Mouse (Mus musculus) lung, embryonic 14.5 days (tissue): ENCODE data around the gene Miip. TPM values are rescaled to one million over a fixed set of nuclear protein-coding genes. Genes with fewer than 3 reads are reported as not detected.

Experiments used
- ATAC-seq: fragments of 200-750 bp; cut with Nextera tagmentation; 2 replicates; pipeline ENCODE4 v1.8.0; 2017; ENCODE audit warnings: mild to moderate bottlenecking, moderate TSS enrichment, moderate library complexity; ENCODE audit not compliant: insufficient read depth
- DNase-seq: peaks from one replicate; pipeline ENCODE4 v3.0.0-alpha.2; 2015
- H3K27ac ChIP-seq: fragments of 300-500 bp; sonication (generic); 2 replicates; pipeline ENCODE4 v1.5.1; 2014; ENCODE audit warnings: low read depth, mild to moderate bottlenecking, moderate library complexity
- H3K27me3 ChIP-seq: fragments of 300-500 bp; sonication (generic); 2 replicates; pipeline ENCODE4 v1.6.1; 2014; ENCODE audit warnings: low read length, control low read depth; ENCODE audit not compliant: insufficient read depth
- H3K36me3 ChIP-seq: fragments of 300-500 bp; sonication (generic); 2 replicates; pipeline ENCODE4 v1.6.1; 2014; ENCODE audit warnings: control low read depth; ENCODE audit not compliant: insufficient read depth
- H3K4me1 ChIP-seq: fragments of 300-500 bp; sonication (generic); 2 replicates; pipeline ENCODE4 v1.6.1; 2014; ENCODE audit warnings: antibody characterized with exemption, control low read depth; ENCODE audit not compliant: insufficient read depth
- H3K4me2 ChIP-seq: fragments of 300-500 bp; sonication (generic); 2 replicates; pipeline ENCODE4 v1.6.1; 2014; ENCODE audit warnings: mild to moderate bottlenecking
- H3K4me3 ChIP-seq: fragments of 300-500 bp; sonication (generic); 2 replicates; pipeline ENCODE4 v1.5.1; 2014; ENCODE audit warnings: low read depth, low read length
- H3K9ac ChIP-seq: fragments of 300-500 bp; sonication (generic); 2 replicates; pipeline ENCODE4 v1.6.1; 2014
- H3K9me3 ChIP-seq: fragments of 300-500 bp; sonication (generic); 2 replicates; pipeline ENCODE4 v1.6.1; 2016; ENCODE audit warnings: low read depth, low read length, control low read depth
- CTCF ChIP-seq: IDR thresholded peaks from 2 replicates; pipeline ENCODE4 v1.5.1; 2016; ENCODE audit warnings: antibody characterized with exemption, low read depth
- WGBS: fragments of 180-500 bp; shearing (Covaris S2); extraction: QIAGEN DNeasy Blood & Tissue Kit; methylation state at CpG from one replicate; pipeline ENCODE4 v1.1.7; 2014; 5-methylcytosine and 5-hydroxymethylcytosine counted together
- polyA plus RNA-seq: library from polyadenylated mRNA; unstranded; fragments of >200 nt; fragmentation: Nextera tagmentation; extraction: Ambion mirVana; gene quantifications from 2 replicates; pipeline ENCODE4 v1.2.1, GENCODE M21; 2014

The Miip gene
- polyA plus RNA-seq, result 32.7 and 39.1 TPM in 2 replicates

DNA sequence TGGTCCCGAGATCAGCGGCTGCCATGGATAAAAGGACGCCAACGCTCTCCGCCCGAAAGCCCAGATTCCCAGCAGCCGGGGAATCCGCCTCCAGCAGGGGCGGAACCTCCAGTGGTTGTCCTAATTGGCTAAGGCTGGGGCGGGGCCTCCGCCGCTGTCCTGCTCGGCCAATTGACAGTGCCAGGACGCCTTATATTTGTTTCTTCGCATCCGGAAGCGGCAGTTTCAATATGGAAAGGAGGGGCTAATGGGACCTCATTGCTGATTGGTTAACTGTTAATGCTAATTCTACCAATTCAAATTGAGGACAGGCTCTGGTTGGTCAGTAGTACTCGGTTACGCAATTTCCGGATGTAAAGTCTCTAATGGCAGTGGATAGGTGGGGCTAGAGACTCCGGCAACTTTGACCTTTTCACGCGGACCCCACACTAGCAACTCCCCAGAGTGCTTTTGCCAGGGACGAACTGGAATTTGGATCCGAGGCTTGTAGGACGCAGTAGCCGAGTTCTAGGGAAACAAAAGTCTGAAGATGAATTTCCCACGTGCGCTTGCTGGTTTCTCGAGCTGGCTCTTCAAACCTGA lies at the start of gene Miip, which contains the start of gene Fv1:
TSS of gene Miip (minus strand) at position 367 of the 582 bp plus-strand sequence.
TSS of gene Fv1 (plus strand) at position 530 of the 582 bp plus-strand sequence.
- H3K9me3 ChIP-seq, result no peaks in the 10 kb centered on the region
- H3K9ac ChIP-seq, result peak within 1 kb of the TSS; percentile 74
- WGBS, result under 1% methylated on average over 30 of the region's 30 CpGs
- peak within 1 kb of the TSS; percentile 80 for H3K4me2 ChIP-seq
- 0 out of 2 replicates have a peak, but pooled peaks cover 4% of the 10 kb centered on the region for H3K4me1 ChIP-seq
- H3K36me3 ChIP-seq, result peaks cover 45% of the 10 kb centered on the region
- H3K4me3 ChIP-seq, result peak within 1 kb of the TSS; percentile 74
- H3K27me3 ChIP-seq, result no peaks in the 10 kb centered on the region
- DNase-seq (peak; percentile 98), ATAC-seq (peak; percentile 99)
- peak within 1 kb of the TSS; percentile 77 for H3K27ac ChIP-seq
- TF ChIP-seq CTCF, result no peak; the same call in 1 of the 2 replicates

DNA sequence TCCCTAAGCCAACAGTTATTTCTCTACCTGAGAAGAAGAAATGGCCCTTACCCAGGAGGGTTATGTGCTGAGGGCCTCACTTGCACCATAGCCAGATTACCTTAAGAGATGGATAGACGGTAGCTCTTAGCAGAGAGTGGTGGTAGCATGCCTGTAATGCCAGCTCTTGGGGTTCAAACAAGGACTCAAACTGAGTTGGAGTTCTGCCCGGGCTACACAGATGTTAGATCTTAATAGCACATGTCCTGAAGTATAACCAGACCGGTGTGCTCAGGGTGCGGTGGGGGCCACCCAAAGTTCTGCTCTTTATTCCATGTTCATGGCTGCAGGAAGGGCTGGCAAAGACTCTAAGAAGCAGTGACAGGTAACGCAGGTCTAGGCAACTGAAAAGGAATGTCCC lies 40.9 kb upstream of the Miip start:
- no peak overlapping the region for H3K9ac ChIP-seq
- no peaks in the 10 kb centered on the region for H3K9me3 ChIP-seq
- no peak for TF ChIP-seq CTCF
- 86% methylated on average over 5 of the region's 5 CpGs for WGBS
- no peaks in the 10 kb centered on the region for H3K27me3 ChIP-seq
- H3K4me1 ChIP-seq, result no peaks in the 10 kb centered on the region; the same call in 1 of the 2 replicates
- H3K4me2 ChIP-seq, result no peak overlapping the region
- no peak overlapping the region for H3K27ac ChIP-seq
- no peak for ATAC-seq
- H3K36me3 ChIP-seq, result peaks cover 19% of the 10 kb centered on the region; the same call in 1 of the 2 replicates
- no peak for DNase-seq
- H3K4me3 ChIP-seq, result no peak overlapping the region

DNA sequence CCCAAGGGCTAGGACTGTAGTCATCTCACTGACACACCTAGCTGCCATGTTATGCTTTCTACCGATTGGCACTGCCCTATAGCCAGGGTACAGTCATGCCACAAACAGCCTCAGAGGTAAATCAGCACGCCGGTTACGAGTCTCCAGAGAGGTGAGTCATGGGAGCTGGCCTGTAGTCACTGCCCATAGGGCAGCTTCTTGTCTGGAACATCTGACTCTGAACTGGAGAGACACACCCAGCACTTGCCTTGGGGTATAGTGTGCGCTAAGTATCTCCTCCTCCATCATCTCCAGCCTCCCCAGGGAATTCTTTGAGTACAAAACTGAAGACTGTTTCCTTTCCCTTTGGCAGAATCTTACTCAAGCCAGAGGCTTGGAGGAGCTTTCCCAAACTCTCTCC lies 37.6 kb upstream of the Miip start:
- Histone ChIP-seq H3K36me3 (0 out of 2 replicates have a peak, but pooled peaks cover 17% of the 10 kb centered on the region), H3K9me3 (no peaks in the 10 kb centered on the region), H3K4me3 (no peak overlapping the region), H3K4me2 (no peak overlapping the region), H3K4me1 (peaks cover 6% of the 10 kb centered on the region; the same call in 1 of the 2 replicates), H3K27me3 (no peaks in the 10 kb centered on the region), H3K9ac (no peak overlapping the region), H3K27ac (no peak overlapping the region)
- no peak for TF ChIP-seq CTCF
- no peak for ATAC-seq
- 83% methylated on average over 5 of the region's 5 CpGs for WGBS
- no peak for DNase-seq

DNA sequence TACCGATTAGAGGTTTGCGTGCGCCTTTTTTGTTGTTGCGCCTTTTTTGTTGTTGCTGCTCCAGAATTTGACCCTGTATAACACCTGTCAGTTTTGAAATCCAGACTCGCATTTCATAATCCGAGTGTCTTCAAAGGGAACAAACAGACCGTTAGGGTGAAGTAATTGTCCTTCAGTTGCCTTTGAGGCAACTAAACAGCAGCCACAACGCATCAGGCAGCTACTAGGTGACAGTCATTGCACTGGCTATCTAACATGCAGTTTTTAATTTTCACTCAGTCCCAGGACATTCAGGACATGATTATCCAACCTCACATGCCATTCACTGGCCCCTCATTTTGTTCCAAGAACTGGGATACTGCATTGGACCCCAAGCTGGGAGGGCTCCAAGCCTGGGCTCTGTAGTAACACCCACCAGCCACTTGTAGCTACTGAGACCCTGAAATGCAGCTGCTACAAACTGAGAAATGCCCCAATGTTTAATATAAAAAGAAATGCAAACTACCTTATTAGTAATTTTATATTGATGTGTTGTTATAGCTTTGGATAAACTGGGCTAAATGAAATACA lies 36.6 kb upstream of the Miip start:
- no peak for TF ChIP-seq CTCF
- ATAC-seq (peak; percentile 22; the same call in 1 of the 2 replicates), DNase-seq (no peak)
- peaks cover 13% of the 10 kb centered on the region; the same call in 1 of the 2 replicates for H3K36me3 ChIP-seq
- peaks cover 6% of the 10 kb centered on the region; the same call in 1 of the 2 replicates for H3K4me1 ChIP-seq
- peak overlapping the region; percentile 65 for H3K4me2 ChIP-seq
- H3K27ac ChIP-seq, result no peak overlapping the region
- no peaks in the 10 kb centered on the region for H3K27me3 ChIP-seq
- under 1% methylated on average over 8 of the region's 8 CpGs for WGBS
- peak overlapping the region; percentile 62 for H3K9ac ChIP-seq
- H3K9me3 ChIP-seq, result no peaks in the 10 kb centered on the region
- H3K4me3 ChIP-seq, result peak overlapping the region; percentile 89

DNA sequence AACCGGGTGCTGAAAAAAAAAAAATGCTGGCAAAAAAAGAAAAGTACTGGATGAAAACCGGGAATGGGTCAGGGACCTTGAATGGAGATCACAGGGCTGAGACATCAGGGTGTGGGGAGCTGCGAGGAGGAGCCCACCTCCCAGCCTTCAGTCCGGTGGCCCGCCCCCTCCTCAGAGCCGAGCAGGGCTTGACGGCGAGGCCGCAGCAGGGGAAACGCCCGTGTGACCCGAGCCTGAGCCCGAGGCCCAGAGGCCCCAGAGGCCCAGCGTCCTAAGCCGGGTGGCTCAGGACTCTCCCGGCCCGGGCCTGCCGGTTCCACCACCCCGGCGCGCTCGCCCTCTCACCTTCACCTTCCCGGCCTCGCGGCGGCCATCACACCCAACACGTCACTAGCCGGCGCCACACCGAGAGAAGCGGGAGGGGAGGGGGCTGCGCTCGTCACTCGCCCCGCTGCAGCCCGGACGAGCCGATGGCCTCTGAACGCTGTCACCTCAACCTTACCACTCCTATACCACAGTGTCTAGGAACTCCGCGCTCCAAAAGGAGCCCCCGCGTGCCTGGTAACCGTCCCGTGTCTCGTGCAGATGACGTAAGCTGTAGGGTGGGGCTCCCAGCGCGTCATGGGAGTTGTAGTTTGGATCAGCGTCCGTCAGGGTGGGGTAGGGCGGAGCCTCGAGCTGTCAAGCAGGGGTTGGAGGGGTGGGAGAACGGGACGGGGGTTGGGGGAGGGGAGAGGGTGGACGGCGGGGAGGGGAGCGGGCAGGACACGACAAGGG lies 35.9 kb upstream of the Miip start, which contains the start of gene Mfn2:
TSS of gene Mfn2 (minus strand) at position 392 of the 777 bp plus-strand sequence.
- Histone ChIP-seq H3K4me2 (peak within 1 kb of the TSS; percentile 80), H3K9ac (peak within 1 kb of the TSS; percentile 62), H3K27ac (peak within 1 kb of the TSS; percentile 32), H3K4me1 (peaks cover 6% of the 10 kb centered on the region; the same call in 1 of the 2 replicates), H3K4me3 (peak within 1 kb of the TSS; percentile 89), H3K36me3 (peaks cover 19% of the 10 kb centered on the region), H3K9me3 (no peaks in the 10 kb centered on the region), H3K27me3 (no peaks in the 10 kb centered on the region)
- no peak for TF ChIP-seq CTCF
- under 1% methylated on average over 59 of the region's 59 CpGs for WGBS
- DNase-seq (peak; percentile 92), ATAC-seq (peak; percentile 94)

DNA sequence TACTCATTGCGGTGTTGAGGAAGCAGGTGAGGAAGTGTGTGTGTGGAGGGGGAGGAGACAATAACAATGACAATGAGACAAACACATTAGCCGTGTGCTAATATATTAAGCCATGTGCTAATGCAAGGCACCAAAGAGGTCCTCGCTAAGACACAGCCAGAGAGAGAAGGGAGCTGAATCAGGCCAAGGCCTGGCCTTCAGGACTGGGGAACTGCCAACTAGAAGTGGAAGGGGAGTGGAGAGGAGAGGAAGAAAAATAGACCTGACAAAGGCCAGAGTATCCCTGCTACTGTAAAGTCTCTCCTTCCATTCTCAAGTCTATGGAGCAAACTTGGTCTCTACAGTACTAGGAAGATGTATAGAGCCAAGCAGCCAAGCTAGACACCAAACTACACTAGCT lies 35.0 kb upstream of the Miip start:
- WGBS, result 68% methylated on average over 3 of the region's 3 CpGs
- peaks cover 6% of the 10 kb centered on the region; the same call in 1 of the 2 replicates for H3K4me1 ChIP-seq
- no peak for TF ChIP-seq CTCF

More for the DNA sequence above, 35.0 kb upstream of the Miip start:
- Histone ChIP-seq H3K4me2 (peak overlapping the region; percentile 80), H3K4me3 (peak overlapping the region; percentile 89), H3K36me3 (peaks cover 26% of the 10 kb centered on the region), H3K27ac (no peak overlapping the region), H3K9ac (peak overlapping the region; percentile 62), H3K9me3 (no peaks in the 10 kb centered on the region), H3K27me3 (no peaks in the 10 kb centered on the region)
- ATAC-seq, result no peak
- DNase-seq, result no peak
